Mouse (Mus musculus): ENCODE results near the gene Map1s.

Map1s gene

DNA sequence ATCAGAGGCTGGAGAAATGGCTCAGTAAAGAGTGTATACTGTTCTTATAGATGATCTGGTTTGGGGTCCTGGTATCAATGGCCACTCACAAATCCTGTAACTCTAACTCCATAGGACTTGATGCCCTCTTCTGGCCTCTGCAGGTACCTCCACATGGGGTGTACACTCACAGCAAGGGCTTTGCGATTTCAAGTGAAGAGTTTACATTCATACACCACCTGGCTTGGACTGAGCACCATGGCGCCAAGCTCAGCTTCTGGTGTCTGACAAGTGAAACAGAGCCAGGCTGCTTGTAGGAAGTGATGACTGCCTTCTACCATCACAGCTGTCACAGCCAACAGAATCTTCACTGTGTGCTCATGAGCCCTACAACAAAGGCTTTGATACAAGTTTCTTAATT lies 35.7 kb downstream of the Map1s start:
- DNase-seq (ENCODE audit: low spot score in 2 of 2) = no peak

DNA sequence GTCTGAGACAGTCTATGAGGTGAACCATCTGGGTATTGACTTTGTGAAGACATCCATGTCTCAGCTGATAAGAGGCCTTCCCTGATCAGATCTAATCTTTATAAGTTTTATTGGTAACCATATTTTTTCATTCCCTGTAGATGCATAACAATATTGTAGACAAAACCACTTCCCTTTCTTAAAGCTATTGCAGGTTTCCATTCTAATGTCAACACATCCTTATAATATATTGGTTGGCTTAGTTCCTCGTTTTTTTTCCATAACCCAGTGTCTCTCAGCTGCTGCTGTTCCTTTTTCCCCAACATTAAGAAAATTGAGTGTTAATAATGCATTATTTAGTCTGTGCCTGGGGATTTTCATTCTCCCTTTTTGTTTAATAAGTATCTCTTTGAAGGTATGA lies 37.5 kb downstream of the Map1s start:
- DNase-seq (ENCODE audit: low spot score in 2 of 2) = no peak

DNA sequence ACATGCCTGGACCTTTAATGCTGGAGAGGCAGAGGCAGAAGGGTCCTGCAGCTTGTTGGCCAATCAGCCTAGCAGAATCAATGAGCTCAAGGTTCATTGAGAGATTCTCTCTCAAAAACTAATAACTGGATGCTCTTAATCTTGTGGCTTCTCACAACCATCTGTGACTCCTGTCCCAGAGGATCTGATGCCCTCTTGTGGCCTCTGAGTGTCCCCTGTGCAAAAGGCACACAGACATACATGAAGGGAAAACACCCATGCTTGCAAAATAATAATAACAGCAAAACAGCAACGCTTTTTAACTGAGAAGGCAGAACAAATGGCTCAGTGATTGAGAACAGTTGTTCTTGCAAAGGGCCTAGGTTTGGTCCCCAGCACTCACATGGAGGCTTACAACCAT lies 44.1 kb downstream of the Map1s start:
- no peak for DNase-seq (ENCODE audit: low spot score in 2 of 2)

- DNase-seq (ENCODE audit: low spot score in 2 of 2) = no peak
Observed at GRCm38 (mm10) chr8:70960703-70961472, 55.2 kb downstream of the Map1s start.

- DNase-seq (ENCODE audit: low spot score in 2 of 2) = peak in 1 of 2 experiments; percentile 28
Observed at GRCm38 (mm10) chr8:70964159-70964558, 58.4 kb downstream of the Map1s start.

DNA sequence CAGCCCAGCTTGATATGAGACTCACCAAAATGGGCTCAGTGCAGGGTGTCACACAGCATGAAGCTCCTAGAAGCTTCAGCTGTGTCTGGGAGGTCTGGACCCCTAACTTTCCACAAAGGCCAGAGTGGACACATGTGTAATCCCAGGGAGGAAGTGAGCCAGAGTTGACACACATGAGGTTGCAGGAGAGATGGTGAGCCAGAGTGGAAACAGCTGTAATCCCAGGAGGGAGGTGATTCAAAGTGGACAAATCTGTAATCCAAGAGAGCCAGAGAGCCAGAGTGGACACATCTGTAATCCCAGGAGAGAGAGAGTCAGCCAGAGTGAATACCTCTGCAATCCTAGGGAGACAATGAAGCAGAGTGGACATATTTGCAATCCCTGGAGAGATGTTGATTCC lies 59.1 kb downstream of the Map1s start:
- DNase-seq (ENCODE audit: low spot score in 2 of 2) = no peak
